Mouse (Mus musculus) neural tube, embryonic 13.5 days (tissue): ENCODE results near the gene Kcnc3. TPM values are rescaled to one million over a fixed set of nuclear protein-coding genes. Genes with fewer than 3 reads are reported as not detected.

Experiments
- ATAC-seq: fragments of 200-750 bp; cut with Nextera tagmentation; 2 replicates; pipeline ENCODE4 v1.8.0; 2017; ENCODE audit warnings: low read depth, mild to moderate bottlenecking, moderate TSS enrichment, moderate library complexity
- H3K27ac ChIP-seq: fragments of 300-500 bp; sonication (generic); replicated peaks from 2 replicates; pipeline ENCODE4 v1.5.1; 2015; ENCODE audit warnings: moderate library complexity, mild to moderate bottlenecking, inconsistent platforms
- H3K27me3 ChIP-seq: fragments of 300-500 bp; sonication (generic); 2 replicates; pipeline ENCODE4 v1.6.1; 2015; ENCODE audit warnings: mild to moderate bottlenecking, inconsistent platforms
- H3K36me3 ChIP-seq: fragments of 300-500 bp; sonication (generic); 2 replicates; pipeline ENCODE4 v1.6.1; 2015; ENCODE audit warnings: mild to moderate bottlenecking, inconsistent platforms
- H3K4me1 ChIP-seq: fragments of 300-500 bp; sonication (generic); replicated peaks from 2 replicates; pipeline ENCODE4 v1.6.1; 2015; ENCODE audit warnings: inconsistent platforms
- H3K4me2 ChIP-seq: fragments of 300-500 bp; sonication (generic); 2 replicates; pipeline ENCODE4 v1.6.1; 2015; ENCODE audit warnings: inconsistent platforms, mild to moderate bottlenecking, moderate library complexity
- H3K4me3 ChIP-seq: fragments of 300-500 bp; sonication (generic); 2 replicates; pipeline ENCODE4 v1.5.1; 2015; ENCODE audit warnings: mild to moderate bottlenecking, inconsistent platforms
- H3K9ac ChIP-seq: fragments of 300-500 bp; sonication (generic); 2 replicates; pipeline ENCODE4 v1.6.1; 2015; ENCODE audit warnings: moderate library complexity, mild to moderate bottlenecking, inconsistent platforms
- H3K9me3 ChIP-seq: fragments of 300-500 bp; sonication (generic); 2 replicates; pipeline ENCODE4 v1.6.1; 2016; ENCODE audit warnings: inconsistent platforms
- WGBS: fragments of 180-500 bp; shearing (Covaris S2); methylation state at CpG from one replicate; pipeline ENCODE4 v1.1.7; 2015; 5-methylcytosine and 5-hydroxymethylcytosine counted together
- polyA plus RNA-seq: library from polyadenylated mRNA; unstranded; fragments of >200 nt; fragmentation: Nextera tagmentation; extraction: Ambion mirVana; gene quantifications from 2 replicates; pipeline ENCODE4 v1.2.1, GENCODE M21; 2015

Kcnc3 gene
- polyA plus RNA-seq, 1 experiment from 2014 or later, result 4.7 TPM

GRCm38 (mm10) chr7:44588338-44588737, 2.1 kb upstream of the Kcnc3 start:
- Histone ChIP-seq H3K4me3 (peak overlapping the region; percentile 64), H3K9me3 (no peaks in the 10 kb centered on the region), H3K27me3 (peaks cover 41% of the 10 kb centered on the region), H3K4me2 (peak overlapping the region; percentile 92), H3K36me3 (no peaks in the 10 kb centered on the region), H3K27ac (peak overlapping the region; percentile 67; the same call in 1 of the 2 replicates), H3K9ac (peak overlapping the region; percentile 71), H3K4me1 (peaks cover 62% of the 10 kb centered on the region)
- no peak for ATAC-seq
- 10% methylated on average over 12 of the region's 12 CpGs for WGBS

- Histone ChIP-seq H3K4me3 (peak overlapping the region; percentile 64), H3K36me3 (no peaks in the 10 kb centered on the region), H3K9me3 (no peaks in the 10 kb centered on the region), H3K27ac (peak overlapping the region; percentile 67), H3K4me2 (peak overlapping the region; percentile 92), H3K9ac (peak overlapping the region; percentile 71), H3K4me1 (peaks cover 70% of the 10 kb centered on the region), H3K27me3 (peaks cover 41% of the 10 kb centered on the region)
- WGBS, result under 1% methylated on average over 33 of the region's 33 CpGs
- ATAC-seq, result peak; percentile 3
These were observed 1.3 kb upstream of the Kcnc3 start for GRCm38 (mm10) chr7:44589149-44589548.

GRCm38 (mm10) chr7:44589946-44590345, 518 bp upstream of the Kcnc3 start:
- H3K9ac ChIP-seq, result peak overlapping the region; percentile 71
- no peaks in the 10 kb centered on the region for H3K36me3 ChIP-seq
- H3K9me3 ChIP-seq, result no peaks in the 10 kb centered on the region
- H3K27me3 ChIP-seq, result peaks cover 40% of the 10 kb centered on the region
- peak overlapping the region; percentile 64 for H3K4me3 ChIP-seq
- peak overlapping the region; percentile 67 for H3K27ac ChIP-seq
- peak overlapping the region; percentile 92 for H3K4me2 ChIP-seq
- H3K4me1 ChIP-seq, result peaks cover 77% of the 10 kb centered on the region
- peak; percentile 2; the same call in 1 of the 2 replicates for ATAC-seq
- WGBS, result 1% methylated on average over 13 of the region's 13 CpGs

- no peaks in the 10 kb centered on the region for H3K9me3 ChIP-seq
- H3K4me2 ChIP-seq, result peak overlapping the region; percentile 92
- peak overlapping the region; percentile 64 for H3K4me3 ChIP-seq
- H3K27ac ChIP-seq, result peak overlapping the region; percentile 82
- H3K36me3 ChIP-seq, result peaks cover 11% of the 10 kb centered on the region
- H3K27me3 ChIP-seq, result peaks cover 39% of the 10 kb centered on the region
- peak overlapping the region; percentile 84 for H3K9ac ChIP-seq
- under 1% methylated on average over 59 of the region's 60 CpGs for WGBS
- ATAC-seq, result no peak
- H3K4me1 ChIP-seq, result peaks cover 74% of the 10 kb centered on the region
These were observed 1.1 kb downstream of the Kcnc3 start for GRCm38 (mm10) chr7:44591348-44592116.

- Histone ChIP-seq H3K9ac (peak overlapping the region; percentile 84), H3K4me1 (peaks cover 62% of the 10 kb centered on the region)
- 4% methylated on average over 8 of the region's 15 CpGs for WGBS
These were observed 2.6 kb downstream of the Kcnc3 start for GRCm38 (mm10) chr7:44593051-44593450.

GRCm38 (mm10) chr7:44593775-44594174, 3.3 kb downstream of the Kcnc3 start:
- Histone ChIP-seq H3K36me3 (peaks cover 11% of the 10 kb centered on the region), H3K4me3 (peak overlapping the region; percentile 64), H3K4me1 (peaks cover 55% of the 10 kb centered on the region), H3K9ac (peak overlapping the region; percentile 84), H3K9me3 (no peaks in the 10 kb centered on the region), H3K4me2 (peak overlapping the region; percentile 92), H3K27ac (peak overlapping the region; percentile 76), H3K27me3 (peaks cover 22% of the 10 kb centered on the region)
- ATAC-seq, result peak; percentile 45
- under 1% methylated on average over 22 of the region's 22 CpGs for WGBS

More at GRCm38 (mm10) chr7:44593051-44593450, 2.6 kb downstream of the Kcnc3 start:
- no peaks in the 10 kb centered on the region for H3K9me3 ChIP-seq
- peak overlapping the region; percentile 64 for H3K4me3 ChIP-seq
- H3K36me3 ChIP-seq, result peaks cover 11% of the 10 kb centered on the region
- peaks cover 27% of the 10 kb centered on the region for H3K27me3 ChIP-seq
- no peak for ATAC-seq
- H3K27ac ChIP-seq, result no peak overlapping the region
- H3K4me2 ChIP-seq, result peak overlapping the region; percentile 92

GRCm38 (mm10) chr7:44594291-44594690, 3.8 kb downstream of the Kcnc3 start:
- Histone ChIP-seq H3K27me3 (peaks cover 22% of the 10 kb centered on the region), H3K36me3 (peaks cover 11% of the 10 kb centered on the region), H3K4me2 (peak overlapping the region; percentile 92), H3K4me1 (peaks cover 50% of the 10 kb centered on the region), H3K9ac (peak overlapping the region; percentile 84), H3K27ac (peak overlapping the region; percentile 76), H3K9me3 (no peaks in the 10 kb centered on the region), H3K4me3 (peak overlapping the region; percentile 64)
- WGBS, result 60% methylated on average over 6 of the region's 6 CpGs
- no peak for ATAC-seq

- Histone ChIP-seq H3K27me3 (peaks cover 22% of the 10 kb centered on the region), H3K4me2 (no peak overlapping the region), H3K9ac (no peak overlapping the region), H3K4me3 (no peak overlapping the region), H3K4me1 (peaks cover 42% of the 10 kb centered on the region), H3K27ac (no peak overlapping the region), H3K36me3 (peaks cover 11% of the 10 kb centered on the region), H3K9me3 (no peaks in the 10 kb centered on the region)
- 93% methylated on average over 20 of the region's 20 CpGs for WGBS
- ATAC-seq, result no peak
These were observed 4.7 kb downstream of the Kcnc3 start for GRCm38 (mm10) chr7:44595131-44595561.

- H3K9ac ChIP-seq, result no peak overlapping the region
- H3K36me3 ChIP-seq, result peaks cover 11% of the 10 kb centered on the region
- 89% methylated on average over 6 of the region's 6 CpGs for WGBS
- no peak overlapping the region for H3K4me3 ChIP-seq
- H3K4me2 ChIP-seq, result no peak overlapping the region
- H3K27me3 ChIP-seq, result peaks cover 26% of the 10 kb centered on the region
- H3K4me1 ChIP-seq, result peaks cover 38% of the 10 kb centered on the region
- no peak for ATAC-seq
- H3K9me3 ChIP-seq, result no peaks in the 10 kb centered on the region
- H3K27ac ChIP-seq, result no peak overlapping the region
These were observed 5.6 kb downstream of the Kcnc3 start for GRCm38 (mm10) chr7:44596051-44596450.

- H3K9ac ChIP-seq, result no peak overlapping the region
- no peak overlapping the region for H3K27ac ChIP-seq
- peaks cover 11% of the 10 kb centered on the region for H3K36me3 ChIP-seq
- H3K4me2 ChIP-seq, result no peak overlapping the region
- WGBS, result 72% methylated on average over 5 of the region's 5 CpGs
- no peak overlapping the region for H3K4me3 ChIP-seq
- ATAC-seq, result no peak
- H3K4me1 ChIP-seq, result peaks cover 37% of the 10 kb centered on the region
- no peaks in the 10 kb centered on the region for H3K9me3 ChIP-seq
- peaks cover 28% of the 10 kb centered on the region for H3K27me3 ChIP-seq
These were observed 6.6 kb downstream of the Kcnc3 start for GRCm38 (mm10) chr7:44596996-44597538.

GRCm38 (mm10) chr7:44597666-44598065, 7.2 kb downstream of the Kcnc3 start:
- Histone ChIP-seq H3K27ac (no peak overlapping the region), H3K36me3 (peaks cover 11% of the 10 kb centered on the region), H3K4me3 (no peak overlapping the region), H3K27me3 (peaks cover 27% of the 10 kb centered on the region), H3K4me2 (no peak overlapping the region), H3K9ac (no peak overlapping the region), H3K4me1 (peaks cover 37% of the 10 kb centered on the region), H3K9me3 (no peaks in the 10 kb centered on the region)
- no peak for ATAC-seq
- 96% methylated on average over 4 of the region's 4 CpGs for WGBS

GRCm38 (mm10) chr7:44598336-44598735, 7.9 kb downstream of the Kcnc3 start:
- Histone ChIP-seq H3K27ac (no peak overlapping the region), H3K4me3 (no peak overlapping the region), H3K4me1 (peaks cover 37% of the 10 kb centered on the region), H3K4me2 (no peak overlapping the region), H3K9ac (no peak overlapping the region), H3K9me3 (no peaks in the 10 kb centered on the region), H3K36me3 (peaks cover 11% of the 10 kb centered on the region), H3K27me3 (peaks cover 27% of the 10 kb centered on the region)
- no peak for ATAC-seq
- 89% methylated on average over 12 of the region's 12 CpGs for WGBS
